Mouse (Mus musculus) gastrocnemius, adult 18-20 months (tissue): ENCODE measurements at regions not wholly inside any gene's neighbourhood (a gene's known extent, or its start where the extent isn't known, plus 50 kb on each side); places are given as distances from the start of the nearest gene placed in this dataset.
A peak's percentile ranks its signal among the peaks of the same experiment; 100 is the strongest.
"Not testable (repeated sequence)": the region's sequence is repeated elsewhere in the genome, so short reads cannot be mapped to it uniquely, and the experiment has no call there.

Source experiments
- DNase-seq: peaks from one replicate; pipeline ENCODE4 v3.0.0; 2021; ENCODE audit warnings: low spot score

- DNase-seq: peak; percentile 58
These were observed 60.9 kb upstream of the Ahi1 start for GRCm38 (mm10) chr10:20891426-20891825.

GRCm38 (mm10) chr10:20883618-20884017 lies 68.7 kb upstream of the Ahi1 start:
- no peak for DNase-seq

GRCm38 (mm10) chr10:20882599-20882998 lies 69.7 kb upstream of the Ahi1 start:
- no peak for DNase-seq

GRCm38 (mm10) chr10:20880251-20880650 lies 72.1 kb upstream of the Ahi1 start:
- DNase-seq: peak; percentile 48

- DNase-seq: no peak
These were observed 72.9 kb upstream of the Ahi1 start for GRCm38 (mm10) chr10:20879482-20879881.

- no peak for DNase-seq
These were observed 85.3 kb upstream of the Ahi1 start for GRCm38 (mm10) chr10:20867076-20867475.

GRCm38 (mm10) chr10:20865031-20865430 lies 87.3 kb upstream of the Ahi1 start:
- no peak for DNase-seq

GRCm38 (mm10) chr10:20857413-20857812 lies 94.9 kb upstream of the Ahi1 start:
- no peak for DNase-seq

GRCm38 (mm10) chr10:20854621-20855363 lies 97.6 kb upstream of the Ahi1 start:
- DNase-seq: peak; percentile 44

- DNase-seq: no peak
These were observed 105.1 kb upstream of the Ahi1 start for GRCm38 (mm10) chr10:20847287-20847686.

- no peak for DNase-seq
These were observed 109.1 kb upstream of the Ahi1 start for GRCm38 (mm10) chr10:20843277-20843676.

- DNase-seq: no peak
These were observed 110.2 kb upstream of the Ahi1 start for GRCm38 (mm10) chr10:20842131-20842530.

GRCm38 (mm10) chr10:20841430-20842040 lies 110.8 kb upstream of the Ahi1 start:
- no peak for DNase-seq

- no peak for DNase-seq
These were observed 113.5 kb upstream of the Ahi1 start for GRCm38 (mm10) chr10:20838685-20839425.

GRCm38 (mm10) chr10:20836816-20837215 lies 111.9 kb upstream of the Pde7b start:
- DNase-seq: not testable (repeated sequence)

GRCm38 (mm10) chr10:20834806-20835575 lies 110.1 kb upstream of the Pde7b start:
- DNase-seq: no peak

GRCm38 (mm10) chr10:20828304-20828703 lies 103.4 kb upstream of the Pde7b start:
- no peak for DNase-seq

- no peak for DNase-seq
These were observed 102.6 kb upstream of the Pde7b start for GRCm38 (mm10) chr10:20827473-20827872.

- DNase-seq: no peak
These were observed 93.7 kb upstream of the Pde7b start for GRCm38 (mm10) chr10:20818548-20818947.

- no peak for DNase-seq
These were observed 74.9 kb upstream of the Pde7b start for GRCm38 (mm10) chr10:20799792-20800191.

GRCm38 (mm10) chr10:20798400-20798799 lies 73.5 kb upstream of the Pde7b start:
- no peak for DNase-seq

- peak; percentile 53 for DNase-seq
These were observed 69.1 kb upstream of the Pde7b start for GRCm38 (mm10) chr10:20793956-20794355.
